ENCODE assay signal across 48 mouse cellular contexts in the genomic region with DNA sequence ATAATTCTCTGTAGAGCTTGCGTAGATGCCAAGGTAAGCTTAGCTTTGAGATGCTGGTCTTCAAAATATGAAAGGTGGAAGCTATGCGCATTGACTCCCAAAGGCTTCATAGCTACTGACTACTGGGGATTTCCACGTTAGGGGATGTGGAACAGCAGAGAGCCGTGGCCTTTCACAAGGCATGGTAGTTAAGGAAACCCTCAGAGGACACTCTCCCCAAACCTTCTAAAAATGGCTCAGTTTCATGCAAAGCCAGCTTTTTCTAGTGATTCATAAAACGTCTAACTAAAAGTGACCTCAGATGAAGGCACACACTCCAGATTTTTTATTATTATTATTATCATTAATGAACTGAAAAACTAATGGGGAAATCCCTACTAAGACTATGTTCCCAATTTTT. TPM values are rescaled to one million over a fixed set of nuclear protein-coding genes. Genes with fewer than 3 reads are reported as not detected.
"Had no signal": no experiment of that assay in that cellular context is flagged by ENCODE, and none has a peak within 500 bp of the region (broad histone marks: within the 10 kb centered on the region; RNA-seq: fewer than 3 reads in every experiment).

No protein-coding gene starts in this region.

- DNase-seq: heart, postnatal 10 days; heart, postnatal 14 days; heart, postnatal 36 days; heart, postnatal 4 days; kidney, adult 11 months; kidney, adult 18-20 months; kidney, adult 2 months; kidney, adult 8-10 months; kidney, adult 9 months; kidney, postnatal 10 days; kidney, postnatal 14 days; kidney, postnatal 36 days; kidney, postnatal 4 days; layer of hippocampus, adult 9-11 months; layer of hippocampus, postnatal 36 days had no signal

- H3K27ac ChIP-seq: heart, embryonic 10.5 days; heart, embryonic 13.5 days; heart, embryonic 15.5 days; hindbrain, embryonic 10.5 days; hindbrain, embryonic 12.5 days; hindbrain, embryonic 13.5 days; hindbrain, embryonic 14.5 days; hindbrain, embryonic 15.5 days; hindbrain, postnatal 0 days; intestine, embryonic 15.5 days; kidney, embryonic 15.5 days; kidney, postnatal 0 days; layer of hippocampus, adult 2 months; left cerebral cortex, adult 2 months had no signal

- H3K4me2 ChIP-seq: heart, embryonic 11.5 days; heart, embryonic 12.5 days; heart, embryonic 13.5 days; heart, embryonic 15.5 days; hindbrain, embryonic 12.5 days; hindbrain, embryonic 13.5 days; hindbrain, embryonic 14.5 days; hindbrain, embryonic 15.5 days; intestine, embryonic 15.5 days; kidney, embryonic 15.5 days had no signal

- H3K4me3 ChIP-seq: heart, embryonic 10.5 days; heart, embryonic 12.5 days; heart, embryonic 13.5 days; heart, embryonic 15.5 days; hindbrain, embryonic 10.5 days; hindbrain, embryonic 12.5 days; hindbrain, embryonic 13.5 days; hindbrain, embryonic 15.5 days; intestine, embryonic 15.5 days; kidney, embryonic 15.5 days; layer of hippocampus, adult 2 months; left cerebral cortex, adult 2 months had no signal

- ATAC-seq: hindbrain, embryonic 16.5 days; hindbrain, postnatal 0 days; inflammation-experienced regulatory T-cells, adult 6 months; intestine, embryonic 15.5 days; intestine, embryonic 16.5 days; intestine, postnatal 0 days had no signal

- H3K9me3 ChIP-seq: heart, embryonic 10.5 days; heart, embryonic 12.5 days; heart, embryonic 13.5 days; heart, embryonic 15.5 days; hindbrain, embryonic 10.5 days; hindbrain, embryonic 12.5 days; hindbrain, embryonic 13.5 days; hindbrain, embryonic 15.5 days; intestine, embryonic 15.5 days; kidney, embryonic 15.5 days had no signal

- H3K27me3 ChIP-seq: heart, embryonic 12.5 days; heart, embryonic 13.5 days; heart, embryonic 15.5 days; hindbrain, embryonic 12.5 days; hindbrain, embryonic 13.5 days; hindbrain, embryonic 15.5 days; intestine, embryonic 15.5 days; kidney, embryonic 15.5 days had no signal

- H3K9ac ChIP-seq: heart, embryonic 12.5 days; heart, embryonic 13.5 days; heart, embryonic 15.5 days; hindbrain, embryonic 12.5 days; hindbrain, embryonic 13.5 days; hindbrain, embryonic 14.5 days; hindbrain, embryonic 15.5 days; intestine, embryonic 15.5 days; kidney, embryonic 15.5 days had no signal

RNA-seq across cellular contexts. Expression of a gene that starts 30.4 kb away (rescaled TPM):
- total RNA-seq: heart, postnatal 10 days; heart, postnatal 14 days; heart, postnatal 25 days; heart, postnatal 36 days; heart, postnatal 4 days; hindbrain, postnatal 0 days; layer of hippocampus, adult 18-20 months; layer of hippocampus, adult 2 months; layer of hippocampus, adult 8-10 months; layer of hippocampus, postnatal 10 days; layer of hippocampus, postnatal 14 days; layer of hippocampus, postnatal 25 days; layer of hippocampus, postnatal 36 days; left cerebral cortex, adult 18-20 months; left cerebral cortex, adult 2 months had no signal
- polyA plus RNA-seq: heart, embryonic 10.5 days; heart, embryonic 11.5 days; heart, embryonic 12.5 days; heart, embryonic 13.5 days; heart, embryonic 14.5 days; heart, embryonic 15.5 days; heart, postnatal 0 days; hindbrain, embryonic 10.5 days; hindbrain, embryonic 11.5 days; hindbrain, embryonic 12.5 days; hindbrain, embryonic 13.5 days; hindbrain, embryonic 14.5 days; hindbrain, embryonic 15.5 days; hindbrain, embryonic 16.5 days; hindbrain, postnatal 0 days; intestine, embryonic 14.5 days; intestine, embryonic 15.5 days; intestine, embryonic 16.5 days; intestine, postnatal 0 days; kidney, adult 2 months; kidney, embryonic 14.5 days; kidney, embryonic 15.5 days; kidney, embryonic 16.5 days had no signal
